Mouse (Mus musculus) small intestine, adult 2 months (tissue): Measurements from ENCODE around the gene Hist1h4c. TPM values are rescaled to one million over a fixed set of nuclear protein-coding genes. Genes with fewer than 3 reads are reported as not detected.
A peak's percentile ranks its signal among the peaks of the same experiment; 100 is the strongest.
"Not testable (repeated sequence)": the region's sequence is repeated elsewhere in the genome, so short reads cannot be mapped to it uniquely, and the experiment has no call there.

Experiments
- H3K27ac ChIP-seq: fragments of 200-500 bp; 2 replicates; pipeline ENCODE4 v1.5.1; 2012; ENCODE audit warnings: low read depth, low read length, control low read depth, inconsistent platforms; ENCODE audit not compliant: insufficient read depth
- H3K27me3 ChIP-seq: fragments of 200-500 bp; 2 replicates; pipeline ENCODE4 v1.6.1; 2012; ENCODE audit warnings: mild to moderate bottlenecking, moderate library complexity, low read length, inconsistent platforms; ENCODE audit not compliant: control insufficient read depth, insufficient read depth
- H3K36me3 ChIP-seq: fragments of 200-500 bp; 2 replicates; pipeline ENCODE4 v1.6.1; 2012; ENCODE audit warnings: mild to moderate bottlenecking, low read length, control low read depth, inconsistent platforms; ENCODE audit not compliant: control insufficient read depth, insufficient read depth
- H3K4me1 ChIP-seq: fragments of 200-500 bp; 2 replicates; pipeline ENCODE4 v1.6.1; 2012; ENCODE audit warnings: low read length, inconsistent platforms, mixed read lengths; ENCODE audit not compliant: control insufficient read depth, insufficient read depth, insufficient read length
- H3K4me3 ChIP-seq: fragments of 200-500 bp; 2 replicates; pipeline ENCODE4 v1.5.1; 2012; ENCODE audit warnings: low read depth, mild to moderate bottlenecking, control low read depth, inconsistent platforms, low read length, moderate library complexity
- CTCF ChIP-seq: fragments of 200-500 bp; IDR thresholded peaks from 2 replicates; pipeline ENCODE4 v1.5.1; 2012; ENCODE audit warnings: low read depth, mild to moderate bottlenecking, control low read depth, inconsistent platforms, low read length, moderate library complexity, mixed read lengths; ENCODE audit not compliant: insufficient replicate concordance, insufficient read length; ENCODE audit errors: extremely low read depth
- POLR2A ChIP-seq: fragments of 200-500 bp; IDR thresholded peaks from 2 replicates; pipeline ENCODE4 v1.6.1; 2012; ENCODE audit warnings: low read depth, mild to moderate bottlenecking, control low read depth, inconsistent platforms, low read length, moderate library complexity
- WGBS: fragments of 180-500 bp; shearing (Covaris S2); methylation state at CpG from one replicate; pipeline ENCODE4 v1.1.7; 2018; 5-methylcytosine and 5-hydroxymethylcytosine counted together
- polyA plus RNA-seq: library from polyadenylated mRNA; depleted of rRNA; stranded (reverse); fragments of >200 nt; gene quantifications from 2 replicates; pipeline ENCODE4 v1.2.3, GENCODE M21; 2012; rRNA removed

Gene Hist1h4c
- polyA plus RNA-seq, result 13.7 and 17.8 TPM in 2 replicates

GRCm38 (mm10) chr13:23698300-23698693 lies at the start of gene Hist1h4c:
Hist1h4c (minus strand) TSS chr13:23698454.
- Histone ChIP-seq H3K27ac (peak within 1 kb of the TSS; percentile 82), H3K36me3 (no peaks in the 10 kb centered on the region; the same call in 1 of the 2 replicates), H3K4me1 (peaks cover 5% of the 10 kb centered on the region; the same call in 1 of the 2 replicates), H3K4me3 (peak within 1 kb of the TSS; percentile 69), H3K27me3 (no peaks in the 10 kb centered on the region)
- TF ChIP-seq POLR2A (peak; percentile 100), CTCF (0 out of 2 replicates have a peak, but pooled peaks have one; percentile 7)
- under 1% methylated on average over 22 of the region's 22 CpGs for WGBS

- H3K27ac ChIP-seq, result no peak overlapping the region
- WGBS, result 11% methylated on average over 4 of the region's 4 CpGs
Measured at GRCm38 (mm10) chr13:23747892-23748288, 49.6 kb upstream of the Hist1h4c start.

GRCm38 (mm10) chr13:23747081-23747891 lies 49.0 kb upstream of the Hist1h4c start:
- H3K27ac ChIP-seq, result peak overlapping the region; percentile 76
- H3K27me3 ChIP-seq, result no peaks in the 10 kb centered on the region
- TF ChIP-seq POLR2A (no peak; the same call in 1 of the 2 replicates), CTCF (no peak)
- WGBS, result 7% methylated on average over 13 of the region's 13 CpGs
- H3K4me3 ChIP-seq, result peak overlapping the region; percentile 45
- no peaks in the 10 kb centered on the region for H3K4me1 ChIP-seq
- no peaks in the 10 kb centered on the region for H3K36me3 ChIP-seq

More at GRCm38 (mm10) chr13:23747892-23748288, 49.6 kb upstream of the Hist1h4c start:
- Histone ChIP-seq H3K27me3 (no peaks in the 10 kb centered on the region), H3K4me1 (peaks cover 3% of the 10 kb centered on the region; the same call in 1 of the 2 replicates), H3K36me3 (no peaks in the 10 kb centered on the region), H3K4me3 (no peak overlapping the region)
- TF ChIP-seq CTCF (no peak), POLR2A (no peak)

- peak within 1 kb of the TSS; percentile 97 for H3K27ac ChIP-seq
- H3K4me3 ChIP-seq, result peak within 1 kb of the TSS; percentile 63
- H3K27me3 ChIP-seq, H3K36me3 ChIP-seq, H3K4me1 ChIP-seq: not testable (repeated sequence)
- WGBS, result under 1% methylated on average over 47 of the region's 58 CpGs
- TF ChIP-seq POLR2A (peak; percentile 56; the same call in 1 of the 2 replicates), CTCF (peak; percentile 12; the same call in 1 of the 2 replicates)
Measured at GRCm38 (mm10) chr13:23746201-23747080, 48.2 kb upstream of the Hist1h4c start, which contains the start of gene Hist1h2bb. Hist1h2bb (plus strand) TSS chr13:23746734.

GRCm38 (mm10) chr13:23745381-23746161 lies 47.3 kb upstream of the Hist1h4c start, which contains the start of gene Hist1h3c:
Hist1h3c (minus strand) TSS chr13:23745602.
- under 1% methylated on average over 28 of the region's 28 CpGs for WGBS
- H3K36me3 ChIP-seq, result no peaks in the 10 kb centered on the region
- H3K4me1 ChIP-seq, result no peaks in the 10 kb centered on the region
- TF ChIP-seq POLR2A (0 out of 2 replicates have a peak, but pooled peaks have one; percentile 20), CTCF (no peak)
- peak within 1 kb of the TSS; percentile 64 for H3K4me3 ChIP-seq
- H3K27ac ChIP-seq, result peak within 1 kb of the TSS; percentile 97
- H3K27me3 ChIP-seq, result no peaks in the 10 kb centered on the region
